Mouse (Mus musculus): ENCODE measurements around the gene Gipc1. TPM values are rescaled to one million over a fixed set of nuclear protein-coding genes. Genes with fewer than 3 reads are reported as not detected.

Gene Gipc1
- total RNA-seq, 2 experiments from 2014 or later = 34.1 to 34.6 TPM

DNA sequence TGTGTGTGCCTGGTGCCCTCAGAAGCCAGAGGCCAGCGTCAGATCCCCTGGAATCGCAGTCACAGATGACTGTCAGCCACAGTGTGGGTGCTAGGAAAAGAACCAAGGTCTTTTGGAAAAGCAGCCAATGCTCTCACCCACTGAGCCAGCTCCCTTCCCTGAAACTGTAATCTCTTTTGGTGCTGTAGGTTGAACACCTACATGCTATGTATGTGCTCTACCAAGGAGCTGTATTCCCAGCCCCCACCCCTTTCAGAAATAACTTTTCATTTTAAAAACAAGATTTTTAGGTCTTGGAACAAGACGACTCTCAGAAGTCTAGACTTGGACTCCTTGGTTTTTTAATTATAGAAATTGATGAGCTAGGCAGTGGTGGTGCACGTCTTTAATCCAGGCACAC is 50.9 kb downstream of the Gipc1 start:
- intact Hi-C loops (cut with DNase I) = no loop called here

DNA sequence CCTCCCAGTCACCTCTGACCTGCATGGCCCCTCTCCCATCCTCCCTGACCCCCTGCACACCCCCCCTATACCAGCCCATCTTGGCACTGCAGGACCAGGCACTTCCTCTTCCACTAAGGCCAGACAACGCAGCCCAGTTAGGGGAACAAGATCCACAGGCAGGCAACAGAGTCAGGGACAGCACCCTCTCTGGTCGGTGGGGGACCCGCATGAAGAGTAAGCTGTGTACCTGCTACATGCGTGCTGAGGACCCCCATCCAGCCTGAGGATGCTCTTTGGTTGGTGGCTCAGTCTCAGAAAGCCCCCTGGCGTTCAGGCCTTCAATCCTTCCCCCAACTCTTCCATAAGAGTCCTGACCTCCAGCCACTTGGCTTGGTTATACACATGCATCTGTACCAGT is 53.9 kb downstream of the Gipc1 start:
- intact Hi-C loops (cut with DNase I) = no loop called here
- DNase-seq = no peak

More for the DNA sequence above, 50.9 kb downstream of the Gipc1 start:
- DNase-seq = no peak

DNA sequence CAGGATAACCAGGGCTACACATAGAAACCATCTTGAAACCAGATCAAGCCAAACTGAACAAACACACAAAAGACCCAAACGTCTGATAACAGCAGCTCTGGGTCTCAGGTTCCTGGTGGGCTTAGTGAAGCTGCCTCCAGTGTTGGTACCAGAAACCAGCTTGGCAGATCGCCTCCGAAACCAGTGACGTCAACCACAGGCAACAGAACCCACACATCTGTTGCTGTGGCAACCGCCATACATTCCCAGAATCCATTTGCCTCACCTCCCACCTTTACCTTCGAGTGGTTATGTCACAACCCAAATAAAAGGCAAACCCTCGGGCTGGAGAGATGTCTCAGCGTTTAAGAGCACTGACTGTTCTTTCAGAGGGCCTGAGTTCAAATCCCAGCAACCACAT is 55.1 kb downstream of the Gipc1 start:
- intact Hi-C loops (cut with DNase I) = no loop called here
- DNase-seq = no peak

Other genes starting within 250 kb of the Gipc1 start
- 10 to 100 TPM; 39.6 to 44.3 TPM for gene Scoc, start 194.3 kb upstream of the Gipc1 start, total RNA-seq (2021)
- gene Olfr370, start 116.9 kb upstream of the Gipc1 start, total RNA-seq (2021) = not detected
- 100 to 1,000 TPM; 675 to 683 TPM for gene Ndufb7, start 86.0 kb upstream of the Gipc1 start, total RNA-seq (2021)
- gene Tecr, start 44.7 kb upstream of the Gipc1 start, total RNA-seq (2021) = 100 to 1,000 TPM; 184 to 210 TPM
- gene Dnajb1, start 44.5 kb upstream of the Gipc1 start, total RNA-seq (2021) = 10 to 100 TPM; 13.9 to 18.2 TPM
- under 1 TPM; 0.44 to 0.53 TPM for gene Ptger1, start 14.0 kb downstream of the Gipc1 start, total RNA-seq (2021)
- 10 to 100 TPM; 60.5 to 61.1 TPM for gene Pkn1, start 46.5 kb downstream of the Gipc1 start, total RNA-seq (2021)
- gene Ddx39, start 62.5 kb downstream of the Gipc1 start, total RNA-seq (2021) = 10 to 100 TPM; 24.1 to 26.0 TPM
- 10 to 100 TPM; 56.7 to 59.2 TPM for gene Adgre5, start 88.6 kb downstream of the Gipc1 start, total RNA-seq (2021)
- 10 to 100 TPM; 21.1 to 21.6 TPM for gene Adgrl1, start 247.4 kb downstream of the Gipc1 start, total RNA-seq (2021)

Data from heart, postnatal 14 days (tissue).